Mouse (Mus musculus): ENCODE data around the gene Inka1.

Inka1 gene

DNA sequence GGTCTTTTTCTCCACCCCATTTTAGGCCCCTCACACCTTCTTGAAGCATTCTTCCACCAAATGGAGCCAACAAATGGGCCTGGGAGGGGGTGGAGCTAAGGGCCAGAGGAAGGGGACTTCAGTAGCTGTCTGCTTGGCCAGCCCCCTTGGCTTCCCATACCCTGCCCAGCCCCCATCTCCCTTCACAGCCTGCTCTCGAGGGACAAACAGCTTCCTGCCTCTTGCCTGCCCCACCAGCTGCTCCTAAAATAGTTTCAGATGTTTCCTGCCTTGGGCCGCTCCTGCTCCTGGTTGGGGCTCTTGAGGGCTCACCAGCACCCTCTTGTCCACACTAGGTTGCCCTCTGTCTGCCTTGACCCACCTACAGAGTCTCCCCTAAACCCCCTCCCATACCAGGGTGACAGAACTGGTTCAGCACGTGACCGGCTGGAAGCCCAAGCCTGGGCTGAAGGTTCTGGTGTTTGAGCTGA lies 2.2 kb downstream of the Inka1 start:
- peak; percentile 29 for DNase-seq

DNA sequence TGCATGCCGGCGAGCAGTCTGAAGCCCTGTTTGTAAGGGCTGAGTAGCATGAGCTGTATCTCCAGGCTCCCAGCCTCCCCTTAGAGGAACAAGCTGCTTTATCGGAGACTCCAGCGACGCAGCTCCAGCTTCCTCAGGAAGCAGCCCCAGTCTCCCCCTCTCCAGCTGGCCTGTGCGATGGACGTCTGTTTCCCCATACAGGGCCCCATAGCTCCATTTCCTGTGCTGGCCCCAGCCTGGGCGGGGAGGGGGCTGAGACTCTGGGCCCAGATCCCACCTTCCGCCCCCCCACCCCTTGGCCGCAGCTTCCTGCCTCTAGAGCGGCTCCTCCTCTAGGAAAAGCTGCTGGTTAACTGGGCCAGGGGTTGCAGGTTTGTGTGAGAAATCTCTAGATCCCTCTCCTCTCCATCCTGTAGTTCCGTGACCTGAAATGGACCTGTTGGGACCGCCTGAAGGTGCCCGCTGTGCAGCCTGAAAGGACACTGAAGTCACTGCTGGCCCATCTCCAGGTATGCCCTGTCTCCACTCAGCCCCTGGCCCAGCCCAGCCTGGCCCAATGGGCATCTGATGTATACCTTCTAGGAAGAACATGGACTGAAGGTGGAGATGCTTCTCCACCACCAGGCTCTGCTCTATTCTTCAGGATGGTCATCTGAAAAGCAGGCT lies 2.9 kb downstream of the Inka1 start, which contains the start of gene Gm20661:
Gene Gm20661 (plus strand): TSS at position 378 of the 666 bp plus-strand sequence.
- DNase-seq: no peak

DNA sequence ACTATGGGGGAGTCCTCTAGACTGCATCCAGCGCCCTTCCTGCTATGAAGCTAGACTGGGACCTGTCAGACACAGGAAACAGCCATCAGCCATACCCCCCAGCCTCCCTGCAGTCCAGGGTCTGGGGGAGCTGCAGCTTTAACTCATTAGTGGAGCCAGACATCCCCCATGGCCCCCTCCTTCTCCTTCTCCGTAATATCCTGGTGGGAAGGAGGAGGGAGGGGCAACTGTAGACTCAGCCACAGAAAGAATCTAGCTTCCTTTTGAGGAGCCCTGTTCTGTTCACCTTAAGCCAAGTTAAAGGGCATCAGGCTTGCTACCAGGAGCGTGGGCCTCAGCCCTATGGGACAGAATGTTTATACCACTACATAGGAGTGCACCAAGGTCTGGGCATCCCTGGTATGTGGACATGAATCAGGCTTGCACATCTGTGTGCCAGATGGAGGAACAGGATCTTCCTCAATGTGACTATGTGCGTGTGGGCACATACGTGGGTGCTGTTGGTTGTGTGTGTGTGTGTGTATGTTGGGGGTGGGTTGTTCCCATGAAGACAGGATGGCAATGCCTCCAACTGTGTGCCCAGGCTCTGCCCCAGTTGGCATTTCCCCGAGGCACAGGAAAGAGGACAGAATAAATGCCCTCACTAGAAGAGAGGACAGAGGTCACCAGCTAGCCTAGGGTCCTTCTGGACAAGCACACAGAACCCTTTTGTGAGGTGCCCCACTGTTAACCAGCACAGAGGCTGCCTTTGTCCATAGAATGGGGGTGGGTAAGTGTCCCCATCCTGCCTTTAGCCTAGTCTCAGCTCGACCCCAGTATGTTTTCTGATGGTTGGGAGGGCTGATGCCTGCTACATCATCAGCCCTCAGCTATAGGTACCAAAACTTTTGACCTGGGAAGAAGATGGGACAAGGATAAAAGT lies 3.7 kb downstream of the Inka1 start:
- no peak for DNase-seq

DNA sequence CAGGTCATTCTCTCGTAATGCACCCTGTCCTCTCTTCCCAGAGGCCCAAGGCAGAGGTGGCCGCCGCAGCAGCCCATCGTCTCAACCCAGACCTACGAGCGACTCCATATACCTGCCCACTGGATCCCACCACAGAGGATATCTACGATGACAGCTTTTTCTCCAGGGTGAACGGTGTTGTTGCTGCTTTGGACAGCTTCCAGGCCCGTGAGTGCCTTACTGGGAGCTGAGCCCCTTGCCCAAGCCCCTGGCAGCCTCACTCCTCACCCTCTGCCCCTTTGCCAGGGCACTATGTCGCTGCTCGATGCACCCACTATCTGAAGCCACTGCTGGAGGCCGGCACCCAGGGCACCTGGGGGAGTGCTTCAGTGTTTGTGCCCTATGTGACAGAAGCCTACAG lies 6.9 kb downstream of the Inka1 start:
- DNase-seq: no peak

DNA sequence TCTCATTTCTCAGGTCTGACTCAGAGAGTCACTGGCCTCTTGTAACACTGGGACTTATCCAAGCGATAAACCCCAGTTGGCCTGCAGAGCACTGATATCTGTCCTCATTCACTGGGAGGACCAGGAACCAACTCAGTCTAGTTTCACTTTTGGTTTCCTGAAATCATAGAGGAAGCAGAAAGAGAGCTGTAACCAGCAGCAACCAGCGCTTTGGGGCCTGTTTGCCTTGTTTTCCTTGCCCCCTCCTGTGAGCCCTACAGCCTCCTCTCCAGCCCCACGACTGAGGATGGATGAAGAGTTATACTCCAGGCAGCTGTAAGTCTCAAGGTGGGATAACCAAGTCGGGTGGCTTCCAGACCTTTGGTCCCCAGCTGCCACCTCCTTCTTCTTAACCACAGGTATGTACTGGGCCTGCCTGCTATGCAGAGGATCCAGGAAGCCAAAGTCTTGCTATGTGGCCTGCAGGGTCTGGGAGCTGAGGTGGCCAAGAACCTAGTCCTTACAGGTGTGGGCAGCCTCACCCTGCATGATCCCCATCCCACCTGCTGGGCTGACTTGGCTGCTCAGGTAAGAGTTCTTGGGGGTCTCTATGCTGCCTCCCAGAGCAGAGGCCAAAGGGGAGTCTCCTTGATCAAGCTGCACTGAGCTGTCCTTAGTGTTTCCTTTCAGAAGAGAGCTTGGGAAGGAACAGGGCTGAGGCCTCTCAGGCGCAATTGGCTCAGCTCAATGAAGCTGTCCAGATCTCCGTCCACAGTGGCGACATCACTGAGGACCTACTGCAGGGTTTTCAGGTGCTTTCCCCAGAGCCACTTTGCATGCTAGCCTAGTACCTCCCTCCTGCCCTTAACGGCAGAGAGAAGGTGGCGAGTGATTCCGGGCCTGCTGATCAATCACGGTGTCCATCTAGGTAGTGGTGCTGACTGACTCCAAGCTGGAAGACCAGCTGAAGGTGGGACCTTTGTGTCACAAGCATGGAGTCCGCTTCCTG lies 10.0 kb downstream of the Inka1 start, which contains the start of gene Uba7:
Gene Uba7 (plus strand): TSS at position 107 of the 988 bp plus-strand sequence.
- DNase-seq: no peak

DNA sequence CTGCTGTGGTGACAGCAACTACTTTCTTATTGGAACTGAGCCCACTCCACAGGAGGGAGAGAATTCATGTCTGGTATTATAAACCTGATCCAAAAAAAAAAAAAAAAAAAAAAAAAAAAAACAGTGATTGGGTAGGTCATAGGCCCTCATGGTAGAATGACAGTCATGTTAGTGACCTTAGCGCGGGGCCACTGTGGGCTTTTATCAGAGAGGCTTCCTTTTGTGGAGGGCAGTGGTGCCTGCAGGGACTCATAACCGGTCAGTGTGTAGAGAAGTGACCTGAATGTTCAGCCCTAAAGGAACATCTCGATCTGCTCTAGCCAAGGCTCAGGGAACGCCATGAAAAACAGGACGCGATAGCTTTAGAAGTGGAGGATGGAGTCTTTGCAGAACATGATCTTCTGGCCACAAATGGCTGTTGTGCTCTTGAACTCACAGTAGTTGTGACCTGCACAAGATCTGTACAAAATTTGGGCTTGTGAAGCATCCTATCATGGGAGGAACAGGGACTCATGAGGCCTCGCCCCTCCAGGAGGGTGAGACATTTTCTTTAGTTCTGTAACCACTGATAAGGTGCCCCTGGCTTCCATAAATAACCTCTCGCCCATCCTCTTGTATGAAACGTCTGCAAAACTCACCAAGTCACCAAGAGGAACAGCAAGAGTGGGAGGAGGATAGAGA lies 11.0 kb downstream of the Inka1 start:
- DNase-seq: no peak

DNA sequence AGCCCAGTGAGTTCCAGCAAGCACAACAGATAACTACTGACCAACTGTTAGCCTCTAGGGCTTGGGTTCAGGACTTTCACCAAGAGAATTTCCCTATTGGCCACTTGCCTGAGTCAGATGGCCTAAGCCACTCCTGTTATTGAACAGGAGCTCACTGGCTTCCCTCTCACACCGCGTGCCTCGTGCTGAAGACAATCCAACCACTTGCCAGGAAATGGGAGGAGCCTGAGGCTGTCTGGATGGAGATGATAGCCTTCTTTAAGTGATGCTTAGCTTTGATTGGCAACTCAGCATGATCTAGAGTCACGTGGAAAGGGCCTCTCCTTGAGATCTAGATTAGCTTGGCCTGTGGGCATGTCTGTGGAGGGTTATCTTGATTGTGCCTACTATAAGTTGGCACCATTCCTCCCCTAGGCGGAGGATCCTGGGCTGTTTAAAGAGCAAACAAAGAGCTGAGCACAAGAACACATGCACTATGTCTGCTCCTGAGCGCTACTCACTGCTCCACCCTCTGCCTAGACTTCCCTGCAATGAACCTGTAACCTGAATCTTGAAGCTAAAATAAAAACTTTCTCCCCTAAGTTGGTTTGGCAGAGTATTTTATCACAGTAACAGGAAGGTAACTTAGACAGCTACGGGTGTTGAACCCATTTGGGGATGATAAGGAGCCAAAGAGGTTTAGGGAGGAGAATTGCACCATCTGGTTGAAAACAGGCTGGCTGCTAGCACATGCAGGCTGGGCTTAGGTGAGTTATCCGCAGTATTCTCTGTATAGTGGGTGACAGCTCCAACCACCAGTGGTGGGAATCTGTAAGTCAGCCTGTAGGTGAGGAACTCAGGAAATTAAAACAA lies 13.8 kb downstream of the Inka1 start:
- no peak for DNase-seq

DNA sequence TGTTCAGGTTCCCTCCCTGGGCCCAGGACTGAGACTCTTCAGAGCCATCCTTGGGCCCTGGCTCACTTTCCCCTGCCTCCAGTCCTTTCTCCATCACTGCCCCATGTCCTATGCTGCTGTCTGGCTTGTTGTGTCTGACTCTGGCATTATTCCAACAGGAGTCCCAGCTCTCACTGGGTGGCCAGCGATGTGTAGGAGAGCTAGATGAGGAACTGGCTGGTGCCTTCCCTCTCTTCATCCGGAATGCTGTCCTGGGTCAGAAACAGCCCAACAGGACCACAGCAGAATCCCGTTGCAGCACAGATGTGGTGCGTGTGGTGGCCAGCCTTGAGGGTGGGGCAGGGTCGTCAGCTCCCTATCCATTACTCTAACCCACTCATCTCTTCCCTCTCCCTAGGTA lies 15.4 kb downstream of the Inka1 start:
- DNase-seq: no peak

DNA sequence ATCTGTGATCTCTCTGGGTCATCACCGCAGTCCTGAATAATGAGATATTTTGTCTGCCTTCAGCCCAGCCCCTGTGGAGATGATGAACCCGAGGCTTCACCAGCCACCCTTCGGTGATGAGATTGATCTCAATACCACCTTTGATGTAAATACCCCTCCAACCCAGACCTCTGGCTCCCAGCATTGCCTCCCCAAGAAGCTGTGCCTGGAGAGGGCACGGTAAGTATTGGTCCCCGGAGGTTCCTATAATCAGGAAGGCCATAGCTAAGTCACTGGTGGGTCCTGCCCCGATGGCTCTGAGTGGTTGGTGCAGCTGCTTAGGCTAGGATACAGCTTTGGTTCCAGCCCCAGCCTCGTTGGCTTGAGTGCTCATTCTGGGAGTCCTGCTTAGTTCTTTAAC lies 17.1 kb downstream of the Inka1 start:
- no peak for DNase-seq

DNA sequence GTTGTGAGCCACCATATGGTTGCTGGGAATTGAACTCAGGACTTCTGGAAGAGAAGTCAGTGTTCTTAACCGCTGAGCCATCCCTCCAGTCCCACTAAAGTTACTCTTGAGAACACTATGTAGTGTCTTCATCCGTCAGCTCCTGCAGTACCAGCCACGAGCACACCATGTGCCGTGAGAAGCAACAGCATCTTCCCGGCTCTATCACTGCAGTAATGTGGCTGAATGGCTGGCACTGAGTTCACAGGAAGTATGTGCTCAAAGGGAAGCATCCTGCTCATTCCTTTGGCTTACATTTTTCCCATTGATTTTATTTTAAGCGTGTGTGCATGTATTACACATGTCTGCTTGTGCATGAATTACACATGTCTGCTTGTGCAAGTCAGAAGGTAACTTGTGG lies 18.2 kb downstream of the Inka1 start:
- DNase-seq: no peak

DNA sequence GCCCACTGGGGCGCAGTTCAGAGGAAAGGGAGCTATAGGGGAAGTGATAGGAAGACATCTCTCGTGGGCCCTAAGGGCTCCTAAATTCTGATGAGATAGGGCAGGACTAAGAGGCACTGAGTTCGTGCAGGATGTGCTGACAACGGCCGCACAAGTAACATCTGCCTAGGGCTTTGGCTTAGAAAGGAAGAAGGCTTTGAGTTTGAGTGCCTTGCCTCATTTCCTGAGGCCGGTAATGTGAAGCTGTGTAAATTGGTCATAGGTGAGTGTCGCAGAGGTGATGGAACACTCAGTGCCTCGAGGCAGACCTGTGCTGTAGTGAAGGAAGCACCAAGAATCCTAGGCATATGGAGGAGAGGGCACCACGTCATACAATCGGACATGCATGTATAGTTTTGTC lies 19.0 kb downstream of the Inka1 start:
- no peak for DNase-seq

DNA sequence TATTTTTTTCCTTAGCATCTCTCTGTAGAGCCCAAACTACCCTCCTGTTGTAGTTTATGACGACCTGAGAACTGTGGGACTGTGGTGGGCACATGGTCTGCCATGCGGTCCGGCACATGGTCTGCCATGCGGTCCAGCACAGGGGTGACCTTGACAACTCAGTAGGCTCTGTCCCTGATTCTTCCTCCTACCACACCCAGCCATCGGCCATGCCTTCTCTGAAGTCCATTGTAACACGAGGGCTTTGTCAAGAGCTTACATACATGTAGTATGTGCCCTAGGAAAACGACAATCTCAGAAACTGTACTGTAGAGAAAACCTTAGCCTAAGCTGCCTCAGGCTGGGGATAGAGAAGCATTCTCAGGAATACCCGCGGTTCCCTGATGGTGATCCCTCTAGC lies 21.0 kb downstream of the Inka1 start:
- DNase-seq: no peak

DNA sequence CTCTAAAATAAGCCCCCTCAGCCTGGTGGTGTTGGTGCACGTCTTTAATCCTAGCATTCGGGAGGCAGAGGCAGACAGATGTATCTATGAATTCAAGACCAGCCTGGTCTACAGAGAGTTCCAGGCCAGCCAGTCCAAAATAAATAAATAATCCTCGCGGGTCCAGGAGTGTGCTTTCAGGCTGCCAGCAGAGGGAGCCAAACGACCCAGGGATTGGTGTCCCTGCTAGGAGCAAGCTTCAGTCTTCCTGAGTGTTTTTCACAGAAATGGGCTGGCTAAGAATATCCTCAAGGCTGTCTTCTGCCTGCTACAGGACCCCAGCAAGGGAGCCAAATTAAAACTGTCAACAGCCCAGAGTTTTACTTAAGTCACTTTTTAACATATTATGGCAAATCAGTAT lies 22.0 kb downstream of the Inka1 start:
- DNase-seq: peak; percentile 91

DNA sequence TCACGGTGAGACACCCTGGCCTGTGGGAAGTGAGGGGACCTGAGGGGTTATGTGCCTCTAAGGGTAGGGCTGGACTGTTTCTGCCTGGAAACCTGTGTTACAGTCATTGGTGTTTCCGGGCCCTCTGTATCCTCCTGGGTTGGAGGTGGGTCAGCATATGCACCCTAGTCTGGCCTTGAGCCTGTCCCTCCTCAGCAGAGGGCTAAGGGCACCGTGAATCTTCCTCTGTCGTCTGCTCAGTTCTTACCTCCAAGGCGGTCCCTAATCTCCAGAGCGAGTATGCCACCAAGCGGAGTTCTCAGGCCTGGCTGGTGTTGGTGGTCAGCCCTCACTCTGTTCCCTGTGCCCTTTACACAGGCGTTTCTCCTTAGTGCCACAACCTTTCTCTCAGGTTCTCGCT lies 22.8 kb downstream of the Inka1 start:
- no peak for DNase-seq

DNA sequence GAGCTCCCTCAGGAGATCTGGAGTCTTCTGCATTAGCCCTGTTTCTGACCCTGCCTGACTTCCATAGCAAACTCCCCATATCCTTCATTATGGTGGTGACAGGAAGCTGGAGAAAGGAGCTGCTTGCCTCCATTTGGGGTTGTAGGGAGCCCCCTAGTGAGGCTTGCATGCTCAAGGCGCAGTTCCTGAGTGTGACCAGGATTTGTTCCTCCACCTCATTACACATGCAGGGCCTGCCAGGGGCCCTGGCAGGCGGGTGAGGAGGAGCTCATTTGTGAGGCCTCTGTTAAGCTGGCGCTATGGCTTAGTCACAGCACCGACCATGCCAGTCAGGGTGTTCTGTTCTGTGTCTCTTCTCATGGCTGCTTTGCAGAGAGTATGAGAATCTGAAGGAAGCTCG lies 23.8 kb downstream of the Inka1 start:
- DNase-seq: peak; percentile 63

DNA sequence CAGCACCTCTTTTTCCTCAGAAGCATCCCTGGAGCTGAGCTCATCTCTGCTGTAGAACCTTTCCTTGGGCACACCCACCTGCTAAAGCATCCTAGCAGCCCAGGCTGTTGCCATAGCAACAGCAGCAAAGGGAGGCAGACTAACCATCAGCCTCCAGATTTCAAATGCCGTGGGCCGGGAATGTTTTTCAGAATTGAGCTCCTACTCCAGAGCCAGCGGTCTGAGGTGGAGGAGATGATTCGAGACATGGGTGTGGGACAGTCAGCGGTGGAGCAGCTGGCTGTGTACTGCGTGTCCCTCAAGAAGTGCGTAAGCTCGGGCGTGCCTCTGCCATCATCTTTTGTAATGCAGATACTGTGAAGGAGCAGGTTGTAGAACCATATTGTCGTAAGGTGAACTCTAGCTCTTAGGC lies 24.3 kb downstream of the Inka1 start:
- DNase-seq: peak; percentile 64

DNA sequence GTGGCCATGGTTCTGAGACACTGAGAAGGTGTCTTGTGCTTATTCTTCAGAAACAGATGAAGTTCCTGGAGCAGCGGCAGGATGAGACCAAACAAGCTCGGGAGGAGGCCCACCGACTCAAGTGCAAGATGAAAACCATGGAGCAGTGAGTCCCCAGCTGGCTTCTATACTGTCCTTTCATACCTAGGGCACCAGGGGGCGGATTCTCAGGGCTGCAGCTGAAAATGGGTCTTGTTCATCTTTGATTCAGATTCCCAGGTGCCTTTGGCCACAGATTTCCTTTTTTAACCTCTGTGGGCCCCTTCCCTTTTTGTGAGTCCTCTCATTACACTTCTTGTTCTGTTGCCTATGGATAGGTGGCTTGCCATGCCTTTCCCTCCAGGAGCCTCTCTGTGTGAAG lies 24.8 kb downstream of the Inka1 start:
- DNase-seq: no peak

DNA sequence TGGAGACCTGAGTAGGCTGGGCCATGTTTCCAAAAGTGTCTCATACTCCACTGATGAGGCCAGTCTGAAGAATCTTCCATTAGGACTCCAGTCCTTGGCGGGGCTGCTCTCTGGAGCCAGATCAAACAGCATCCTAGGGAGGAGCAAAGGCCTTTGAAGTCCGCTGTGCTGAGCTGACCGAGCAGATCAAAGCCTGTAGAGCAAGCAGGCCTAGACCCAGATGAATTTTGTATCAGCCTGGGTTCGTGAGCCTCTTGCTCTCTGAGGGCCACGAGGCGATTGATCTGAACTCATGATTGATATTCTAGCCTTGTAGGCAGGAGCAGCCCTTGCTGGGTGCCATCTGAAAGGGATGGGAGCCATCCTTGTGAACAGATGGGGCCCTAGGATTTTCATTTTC lies 25.8 kb downstream of the Inka1 start:
- no peak for DNase-seq

DNA sequence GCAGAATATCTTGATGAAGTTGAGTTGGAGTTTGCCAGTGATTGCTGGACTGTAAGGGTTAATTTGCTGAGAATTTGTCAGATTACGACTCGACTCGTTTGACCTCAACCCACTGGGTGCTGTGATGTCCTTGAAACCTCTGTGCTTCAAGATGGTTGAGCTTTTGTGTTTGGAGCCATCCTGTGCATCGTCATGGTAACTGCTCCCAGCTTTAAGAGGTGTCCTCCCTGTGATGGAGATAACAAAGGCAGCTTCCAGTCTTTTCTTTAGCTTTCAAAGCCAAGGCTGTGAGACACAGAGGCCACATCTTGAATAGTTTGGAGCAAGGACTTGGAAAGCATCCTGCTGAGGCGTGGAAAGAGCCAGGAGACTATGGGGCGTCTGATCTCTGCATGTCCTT lies 28.5 kb downstream of the Inka1 start:
- DNase-seq: no peak

DNA sequence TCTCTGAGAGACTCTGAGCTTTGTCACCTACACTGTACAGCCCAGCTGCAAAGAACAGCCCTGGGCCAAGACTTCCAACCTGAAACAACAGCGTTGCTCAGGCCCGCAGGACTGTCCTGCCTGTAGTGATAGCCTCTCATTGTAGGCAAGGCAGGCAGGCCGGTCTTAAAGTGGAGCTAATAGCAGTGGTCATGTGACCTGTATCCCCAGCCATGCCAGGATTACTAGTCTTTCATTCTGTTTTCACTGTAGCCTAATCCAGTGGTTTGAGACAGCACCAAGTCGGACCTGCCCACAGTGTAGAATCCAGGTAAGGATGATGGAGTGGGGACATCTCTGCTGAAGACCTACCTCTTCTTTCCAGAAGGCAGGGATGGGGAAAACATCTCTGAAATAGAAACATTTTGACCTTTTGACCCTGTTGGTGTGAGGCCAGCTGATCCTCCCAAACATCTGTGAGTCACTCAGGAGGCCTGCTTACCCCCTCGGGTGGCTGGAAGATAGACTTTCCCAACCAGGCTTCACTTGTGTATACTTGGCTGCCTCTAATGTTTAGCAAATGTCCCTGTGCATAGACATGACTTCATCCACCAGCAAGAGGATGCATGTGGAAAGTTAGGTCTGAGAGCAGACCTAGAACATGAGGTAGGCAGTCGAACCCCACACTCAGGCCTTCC lies 29.9 kb downstream of the Inka1 start:
- DNase-seq: no peak

Measured in right cerebral cortex, postnatal 4 days (tissue).